Mouse (Mus musculus) lung, postnatal 25 days (tissue): ENCODE results near the gene Krtap19-4.

Experiments used
- DNase-seq: peaks from one replicate; pipeline ENCODE4 v3.0.0; 2022; ENCODE audit warnings: low spot score

The Krtap19-4 gene

DNA sequence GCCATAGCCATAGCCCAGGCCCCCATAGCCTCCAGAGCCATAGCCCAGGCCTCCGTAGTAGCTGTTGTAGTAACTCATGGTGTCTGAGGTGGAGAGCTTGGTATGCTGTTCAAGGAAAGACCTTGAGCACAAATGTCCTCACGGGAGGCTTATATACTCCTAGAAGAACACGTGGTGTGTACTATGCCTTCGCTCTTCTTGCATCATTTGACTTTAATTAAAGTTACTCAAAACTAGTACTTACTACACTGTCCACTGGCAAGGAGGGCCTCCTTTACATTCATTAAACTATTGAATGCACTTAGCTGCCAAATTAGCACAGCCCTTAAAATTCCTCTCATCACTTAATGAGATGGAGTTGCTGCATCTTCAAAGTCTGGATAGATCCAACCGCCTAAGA is at the start of gene Krtap19-4:
Gene Krtap19-4, minus strand, starts transcription at position 101 of the 400 bp plus-strand sequence.
- DNase-seq, result no peak

DNA sequence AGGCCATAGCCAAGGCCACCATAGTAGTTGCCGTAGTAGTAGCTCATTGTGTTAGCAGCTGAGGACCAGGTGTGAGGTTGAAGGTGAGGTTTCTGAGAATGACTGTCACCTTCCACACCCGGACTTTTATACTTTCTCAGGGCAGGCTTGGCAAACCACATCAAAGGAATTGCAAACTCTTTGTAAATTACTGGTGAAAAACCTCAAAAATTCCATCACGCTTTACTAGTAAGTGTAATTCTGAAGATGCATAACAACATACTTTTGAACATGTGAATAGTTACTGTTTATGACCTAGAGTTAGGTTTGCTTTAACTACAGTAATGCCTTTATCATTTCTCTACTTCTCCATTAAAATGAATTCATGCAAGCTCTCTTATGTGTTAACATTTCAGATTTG is 47.3 kb upstream of the Krtap19-4 start, which contains the start of gene Krtap19-9b:
Gene Krtap19-9b, minus strand, starts transcription at position 101 of the 400 bp plus-strand sequence.
- DNase-seq, result no peak

DNA sequence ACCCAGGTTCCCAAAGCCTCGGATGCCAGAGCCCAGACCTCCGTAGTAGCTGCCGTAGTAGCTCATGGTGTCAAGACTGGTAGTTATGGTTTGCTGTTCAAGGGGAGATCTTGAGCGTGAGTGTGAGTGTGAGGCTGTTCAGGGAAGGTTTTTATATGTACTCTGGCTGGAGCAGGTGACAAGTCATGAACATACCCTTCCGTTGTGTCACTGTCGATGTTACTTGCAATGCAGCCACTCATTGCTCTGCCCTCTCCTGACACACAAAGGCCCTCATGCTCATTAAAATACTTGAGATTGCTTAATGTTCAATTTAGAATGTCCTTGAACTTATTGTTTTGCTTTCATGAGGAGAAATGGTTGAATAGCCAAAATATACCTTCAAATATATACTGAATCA is 11.5 kb upstream of the Krtap19-4 start, which contains the start of gene Krtap19-5:
Gene Krtap19-5, minus strand, starts transcription at position 101 of the 400 bp plus-strand sequence.
- DNase-seq, result no peak

DNA sequence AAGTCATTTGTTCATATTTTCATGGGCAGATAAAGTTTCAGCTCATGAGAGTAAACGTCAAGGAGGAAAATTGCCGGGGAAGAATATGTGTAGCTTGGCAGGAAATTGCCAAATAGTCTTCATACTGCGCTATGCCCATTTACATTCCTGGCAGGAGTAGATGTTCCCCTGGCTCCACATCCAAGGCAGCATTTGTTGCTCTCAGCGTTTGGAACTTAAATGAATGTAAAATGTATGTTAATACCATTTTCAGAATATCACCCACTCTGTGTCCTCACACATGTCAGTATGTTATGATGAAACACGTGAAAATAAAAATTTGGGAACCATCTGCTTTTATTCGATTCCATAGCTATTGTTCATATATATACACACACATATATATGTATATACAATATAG is 2.0 kb upstream of the Krtap19-4 start:
- no peak for DNase-seq

DNA sequence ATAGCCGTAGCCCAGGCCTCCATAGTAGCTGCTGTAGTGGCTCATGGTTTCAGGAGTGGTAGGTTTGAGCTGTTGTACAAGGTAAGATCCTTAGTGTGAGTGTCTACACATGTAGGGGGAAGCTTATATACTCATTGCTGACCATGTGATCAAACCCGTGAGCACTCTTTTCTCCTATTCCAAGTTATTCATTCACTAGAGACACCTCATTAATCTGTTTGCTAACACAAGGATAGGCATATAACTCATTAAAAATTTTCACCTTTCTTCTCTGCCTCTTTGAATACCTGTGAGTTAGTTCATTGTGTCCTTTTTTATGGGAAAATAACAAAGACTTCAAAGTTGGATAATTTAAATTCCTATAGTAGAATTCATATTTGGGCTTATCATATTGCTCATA is 7.0 kb downstream of the Krtap19-4 start, which contains the start of gene Krtap19-3:
Gene Krtap19-3, minus strand, starts transcription at position 101 of the 400 bp plus-strand sequence.
- no peak for DNase-seq

DNA sequence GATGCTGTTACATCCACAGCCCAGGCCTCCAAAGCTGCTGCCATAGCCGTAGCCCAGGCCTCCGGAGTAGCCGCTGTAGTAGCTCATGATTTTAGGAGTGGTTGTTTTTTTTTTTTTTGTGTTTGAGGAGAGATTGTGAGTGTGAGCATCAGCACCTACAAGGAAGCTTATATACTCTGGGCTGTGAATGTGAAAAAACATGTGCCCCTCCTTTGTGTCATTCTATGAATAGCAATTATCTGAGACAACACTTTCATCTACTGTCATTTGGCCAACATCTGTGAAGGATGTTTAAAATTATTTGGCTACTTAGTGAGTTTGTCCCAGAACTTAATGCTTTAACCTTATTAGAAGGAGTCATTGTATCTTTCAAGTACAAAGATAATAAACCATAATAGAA is 10.7 kb downstream of the Krtap19-4 start, which contains the start of gene Krtap19-2:
Gene Krtap19-2, minus strand, starts transcription at position 101 of the 400 bp plus-strand sequence.
- DNase-seq, result no peak

DNA sequence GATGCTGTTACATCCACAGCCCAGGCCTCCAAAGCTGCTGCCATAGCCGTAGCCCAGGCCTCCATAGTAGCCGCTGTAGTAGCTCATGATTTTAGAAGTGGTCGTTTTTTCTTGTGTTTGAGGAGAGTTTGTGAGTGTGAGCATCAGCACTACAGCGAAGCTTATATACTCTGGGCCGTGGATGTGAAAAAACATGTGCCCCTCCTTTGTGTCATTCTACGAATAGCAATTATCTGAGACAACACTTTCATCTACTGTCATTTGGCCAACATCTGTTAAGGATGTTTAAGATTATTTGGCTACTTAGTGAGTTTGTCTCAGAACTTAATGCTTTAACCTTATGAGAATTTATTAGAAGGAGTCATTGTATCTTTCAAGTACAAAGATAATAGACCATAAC is 15.6 kb downstream of the Krtap19-4 start, which contains the start of gene Krtap19-1:
Gene Krtap19-1, minus strand, starts transcription at position 101 of the 400 bp plus-strand sequence.
- no peak for DNase-seq

DNA sequence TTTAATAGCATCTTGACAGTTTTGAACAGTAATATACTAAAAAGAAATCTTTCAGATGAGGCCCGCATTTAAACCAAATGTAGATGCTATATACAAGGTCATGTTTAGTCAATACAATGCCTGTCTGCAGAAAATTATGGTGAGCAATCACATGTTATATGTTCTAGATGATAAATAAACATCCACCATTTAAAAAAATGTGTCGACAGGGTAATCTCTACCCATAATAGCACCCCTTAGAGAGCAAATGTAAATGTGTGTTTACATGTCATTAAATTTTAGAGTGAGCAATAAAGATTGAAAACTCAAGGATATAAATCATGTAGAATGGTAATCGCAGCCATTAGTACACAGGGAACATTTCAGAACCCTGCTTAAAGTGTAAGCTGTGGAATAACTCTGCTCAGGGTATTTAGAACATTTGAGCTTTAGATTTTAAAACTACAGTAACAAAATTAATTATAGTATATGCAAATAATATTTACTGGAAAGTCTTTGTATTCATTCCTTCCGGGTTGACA is 19.9 kb downstream of the Krtap19-4 start:
- no peak for DNase-seq

DNA sequence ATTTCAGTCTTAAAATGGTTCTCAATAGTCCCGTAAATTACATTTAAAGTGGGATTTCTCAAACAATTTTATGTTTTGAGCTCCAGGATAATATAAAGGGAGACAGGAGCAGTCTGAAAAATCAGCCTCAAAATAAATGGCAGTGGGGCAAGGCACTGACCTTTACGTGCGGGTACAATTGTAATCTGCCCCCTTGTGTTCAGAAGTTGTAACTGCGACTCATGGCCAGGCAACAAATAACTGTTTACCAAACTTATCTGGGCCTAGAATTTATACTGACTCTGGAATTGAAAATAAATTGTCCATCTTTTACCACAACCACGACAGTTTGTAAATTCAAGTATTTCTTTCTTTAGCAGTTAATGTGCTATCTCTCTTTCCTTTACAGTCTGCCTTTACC is 33.4 kb downstream of the Krtap19-4 start:
- no peak for DNase-seq

DNA sequence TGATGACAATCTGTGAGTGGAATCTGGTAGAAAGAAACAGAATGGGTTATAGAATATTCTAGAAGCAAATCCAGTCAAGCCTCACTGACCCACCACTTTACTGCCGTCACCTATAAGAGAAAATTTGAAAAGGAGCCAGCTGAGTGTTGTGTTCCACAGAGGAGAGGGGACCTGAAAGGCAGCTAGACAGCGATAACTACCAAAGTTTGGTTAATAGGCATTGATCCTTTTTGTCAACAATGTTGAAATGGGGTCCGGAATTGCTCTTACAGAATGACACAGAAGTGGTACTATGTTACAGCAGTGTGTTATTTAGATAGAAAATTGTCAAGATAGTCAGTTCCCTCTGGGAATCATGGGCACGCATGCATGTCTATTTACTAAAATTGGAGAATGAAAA is 36.3 kb downstream of the Krtap19-4 start:
- DNase-seq, result no peak

DNA sequence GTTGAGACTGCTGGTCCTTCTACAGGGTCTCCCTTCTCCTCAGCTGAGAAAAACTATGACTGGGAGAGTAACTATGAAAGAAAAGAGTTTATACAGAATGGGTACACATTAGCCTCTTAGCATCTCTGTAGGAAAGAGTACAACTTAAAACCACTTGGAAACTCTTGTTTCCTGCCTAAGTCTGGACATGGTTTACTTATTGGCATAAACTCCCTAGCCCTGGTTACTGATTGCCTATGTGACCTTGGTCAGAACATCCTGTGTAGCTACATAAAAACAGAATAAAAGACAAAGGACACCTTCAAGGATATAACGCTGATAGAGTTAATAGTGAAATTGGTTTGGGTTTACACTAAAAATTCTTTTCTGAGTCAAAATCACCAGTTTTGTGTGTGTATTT is 37.5 kb downstream of the Krtap19-4 start:
- no peak for DNase-seq
